Mouse (Mus musculus): ENCODE results near the gene Hrc. TPM values are rescaled to one million over a fixed set of nuclear protein-coding genes. Genes with fewer than 3 reads are reported as not detected.

Gene Hrc
- polyA plus RNA-seq, 1 experiment from 2014 or later: 0.42 TPM

DNA sequence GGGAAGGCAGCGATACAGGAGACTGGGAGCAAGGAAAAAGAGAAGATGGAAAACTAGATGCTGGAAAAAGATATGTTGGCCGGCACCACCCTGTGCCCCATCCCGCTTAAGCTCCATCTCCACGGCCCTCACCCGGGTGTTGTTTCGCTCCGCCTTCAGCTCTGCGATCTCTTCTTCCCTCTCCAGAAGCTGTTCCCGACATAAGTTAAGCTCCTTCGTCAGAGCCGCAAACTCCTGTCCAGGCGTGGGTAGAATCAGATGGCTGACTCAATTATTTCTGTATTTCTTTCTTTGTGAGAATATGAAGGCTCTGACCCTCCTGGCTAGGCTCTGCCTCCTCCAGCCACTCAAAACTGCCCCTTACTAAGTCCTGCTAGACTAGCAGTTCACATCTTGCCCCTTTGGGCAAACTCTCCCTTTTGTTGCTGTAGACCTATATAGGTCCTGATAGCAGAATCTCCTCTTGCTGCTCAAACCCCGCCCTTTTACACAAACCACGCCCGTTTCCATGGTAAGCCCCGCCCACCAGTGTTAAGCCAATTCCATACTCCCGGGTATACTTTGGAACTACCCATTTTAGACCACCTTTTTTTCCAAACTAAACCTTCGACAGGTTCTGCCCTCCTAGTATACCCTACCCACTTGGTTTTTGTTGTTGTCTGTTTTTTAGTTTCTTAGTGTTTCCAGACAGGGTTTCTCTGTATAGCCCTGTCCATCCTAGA lies 25.5 kb downstream of the Hrc start:
- Histone ChIP-seq H3K27ac (no peak overlapping the region), H3K36me3 (peaks cover 21% of the 10 kb centered on the region), H3K4me3 (peak overlapping the region; percentile 64; the same call in 1 of the 2 replicates), H3K4me1 (replicated peaks) (peaks cover 29% of the 10 kb centered on the region), H3K9me3 (no peaks in the 10 kb centered on the region), H3K27me3 (ENCODE audit: insufficient read depth, poor library complexity, severe bottlenecking) (peaks cover 67% of the 10 kb centered on the region)
- 53% methylated on average over 18 of the region's 18 CpGs for WGBS
- DNase-seq (ENCODE audit: low spot score): no peak

DNA sequence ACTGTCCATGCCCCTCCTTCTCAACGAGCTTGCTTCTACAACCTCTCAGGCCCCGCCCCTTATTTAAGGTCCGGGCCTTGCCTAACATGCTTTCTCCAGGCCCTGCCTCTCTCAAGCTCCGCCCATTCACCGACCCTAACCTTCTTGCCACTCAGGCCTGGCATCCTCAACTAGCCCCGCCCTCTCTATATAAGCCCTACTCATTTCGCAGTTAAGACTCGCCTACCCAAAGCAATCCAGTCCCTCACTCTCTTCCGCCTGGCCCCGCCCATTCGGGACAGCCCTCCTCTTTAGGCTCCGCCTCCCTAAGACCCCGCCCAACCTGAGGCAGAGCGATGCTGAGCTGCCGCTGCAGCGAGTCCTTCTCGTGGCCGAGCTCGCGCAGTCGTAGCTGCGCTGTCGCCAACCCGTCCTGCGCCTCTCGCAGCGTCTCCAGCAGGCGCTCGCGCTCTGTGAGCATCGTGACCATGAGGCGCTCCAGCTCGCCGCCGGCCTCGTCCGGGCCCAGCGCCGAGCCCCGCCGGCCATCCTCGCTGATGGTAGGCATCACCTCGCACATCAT lies 26.2 kb downstream of the Hrc start:
- DNase-seq (ENCODE audit: low spot score): peak; percentile 91
- H3K36me3 ChIP-seq: peaks cover 15% of the 10 kb centered on the region
- H3K4me3 ChIP-seq: peak overlapping the region; percentile 64
- H3K4me1 ChIP-seq (replicated peaks): peaks cover 33% of the 10 kb centered on the region
- under 1% methylated on average over 43 of the region's 43 CpGs for WGBS
- H3K27me3 ChIP-seq (ENCODE audit: insufficient read depth, poor library complexity, severe bottlenecking): peaks cover 67% of the 10 kb centered on the region
- H3K27ac ChIP-seq: peak overlapping the region; percentile 85
- H3K9me3 ChIP-seq: no peaks in the 10 kb centered on the region

DNA sequence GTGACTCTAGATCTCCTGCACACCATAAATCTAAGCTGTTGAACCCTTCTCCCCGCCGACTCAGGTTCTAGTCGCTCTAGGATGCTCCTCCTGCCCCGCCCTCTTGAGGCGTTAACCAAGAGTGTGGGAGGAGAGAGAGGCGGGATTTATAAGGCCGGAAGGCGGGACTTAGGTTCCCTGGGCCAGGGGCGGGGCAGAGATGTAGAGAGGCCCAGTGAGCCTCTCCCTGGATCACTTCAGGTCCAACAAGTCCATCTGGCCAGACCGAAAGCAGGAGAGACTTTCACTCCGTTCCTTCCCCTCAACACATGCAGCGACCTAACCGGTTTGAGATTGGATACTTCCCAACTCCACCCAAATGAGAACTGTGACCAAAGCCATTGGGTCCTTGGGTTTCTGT lies 27.7 kb downstream of the Hrc start:
- Histone ChIP-seq H3K27ac (no peak overlapping the region), H3K4me3 (peak overlapping the region; percentile 64), H3K36me3 (peaks cover 2% of the 10 kb centered on the region), H3K9me3 (no peaks in the 10 kb centered on the region), H3K4me1 (replicated peaks) (peaks cover 42% of the 10 kb centered on the region), H3K27me3 (ENCODE audit: insufficient read depth, poor library complexity, severe bottlenecking) (peaks cover 71% of the 10 kb centered on the region)
- 4% methylated on average over 13 of the region's 13 CpGs for WGBS
- DNase-seq (ENCODE audit: low spot score): peak; percentile 46

DNA sequence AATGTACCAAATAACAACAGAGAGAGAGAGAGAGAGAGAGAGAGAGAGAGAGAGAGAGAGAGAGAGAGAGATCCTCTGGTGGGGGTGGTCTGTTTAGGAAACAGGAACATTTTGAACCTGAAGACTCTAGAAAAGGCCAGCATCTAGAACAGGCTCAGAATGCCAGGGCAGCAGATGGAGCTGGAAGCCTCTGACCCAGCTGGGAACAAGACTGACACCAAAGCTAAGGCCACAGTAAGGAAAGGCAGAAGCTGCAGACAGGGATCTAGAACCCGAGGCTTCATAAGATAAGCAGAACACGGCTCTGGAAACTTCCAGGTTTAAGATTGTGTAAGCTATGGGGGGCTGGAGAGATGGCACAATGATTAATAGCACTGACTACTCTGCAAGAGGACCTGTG lies 28.9 kb downstream of the Hrc start:
- Histone ChIP-seq H3K4me1 (replicated peaks) (peaks cover 48% of the 10 kb centered on the region), H3K4me3 (no peak overlapping the region), H3K36me3 (no peaks in the 10 kb centered on the region; the same call in 1 of the 2 replicates), H3K27me3 (ENCODE audit: insufficient read depth, poor library complexity, severe bottlenecking) (peaks cover 83% of the 10 kb centered on the region), H3K9me3 (no peaks in the 10 kb centered on the region), H3K27ac (no peak overlapping the region)
- WGBS: 87% methylated on average over 2 of the region's 2 CpGs
- DNase-seq (ENCODE audit: low spot score): no peak

GRCm38 (mm10) chr7:45365742-45366651 lies 30.9 kb downstream of the Hrc start:
- 4% methylated on average over 35 of the region's 35 CpGs for WGBS
- peaks cover 85% of the 10 kb centered on the region for H3K27me3 ChIP-seq (ENCODE audit: insufficient read depth, poor library complexity, severe bottlenecking)
- peak; percentile 60 for DNase-seq (ENCODE audit: low spot score)
- H3K36me3 ChIP-seq: no peaks in the 10 kb centered on the region
- H3K9me3 ChIP-seq: no peaks in the 10 kb centered on the region
- peak overlapping the region; percentile 88 for H3K27ac ChIP-seq
- H3K4me3 ChIP-seq: peak overlapping the region; percentile 85
- H3K4me1 ChIP-seq (replicated peaks): peaks cover 62% of the 10 kb centered on the region

DNA sequence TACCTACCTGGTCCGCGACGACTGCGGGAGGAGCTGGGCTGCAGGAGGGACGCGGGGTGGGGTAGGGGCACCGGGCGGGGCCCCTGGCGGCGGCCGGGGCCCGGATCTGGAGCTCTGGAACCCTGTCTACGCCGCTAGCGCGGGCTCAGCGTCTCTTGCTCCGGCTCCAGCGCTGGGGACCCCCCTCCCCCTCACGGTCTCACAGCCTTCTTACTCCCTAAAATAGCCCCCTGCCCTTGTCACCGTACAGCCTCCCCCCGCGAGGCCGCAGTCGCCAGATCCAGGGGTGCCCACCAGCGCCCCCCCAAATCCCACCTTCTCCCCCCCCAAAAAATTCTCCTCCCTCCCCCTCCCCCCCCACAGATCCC lies 31.5 kb downstream of the Hrc start, which contains the start of gene Ppfia3:
Ppfia3 (minus strand) TSS at position 368 of the 368 bp plus-strand sequence.
- no peaks in the 10 kb centered on the region for H3K36me3 ChIP-seq
- H3K27ac ChIP-seq: peak within 1 kb of the TSS; percentile 88
- peak within 1 kb of the TSS; percentile 85 for H3K4me3 ChIP-seq
- peaks cover 62% of the 10 kb centered on the region for H3K4me1 ChIP-seq (replicated peaks)
- H3K27me3 ChIP-seq (ENCODE audit: insufficient read depth, poor library complexity, severe bottlenecking): peaks cover 78% of the 10 kb centered on the region
- DNase-seq (ENCODE audit: low spot score): no peak
- under 1% methylated on average over 26 of the region's 26 CpGs for WGBS
- no peaks in the 10 kb centered on the region for H3K9me3 ChIP-seq

DNA sequence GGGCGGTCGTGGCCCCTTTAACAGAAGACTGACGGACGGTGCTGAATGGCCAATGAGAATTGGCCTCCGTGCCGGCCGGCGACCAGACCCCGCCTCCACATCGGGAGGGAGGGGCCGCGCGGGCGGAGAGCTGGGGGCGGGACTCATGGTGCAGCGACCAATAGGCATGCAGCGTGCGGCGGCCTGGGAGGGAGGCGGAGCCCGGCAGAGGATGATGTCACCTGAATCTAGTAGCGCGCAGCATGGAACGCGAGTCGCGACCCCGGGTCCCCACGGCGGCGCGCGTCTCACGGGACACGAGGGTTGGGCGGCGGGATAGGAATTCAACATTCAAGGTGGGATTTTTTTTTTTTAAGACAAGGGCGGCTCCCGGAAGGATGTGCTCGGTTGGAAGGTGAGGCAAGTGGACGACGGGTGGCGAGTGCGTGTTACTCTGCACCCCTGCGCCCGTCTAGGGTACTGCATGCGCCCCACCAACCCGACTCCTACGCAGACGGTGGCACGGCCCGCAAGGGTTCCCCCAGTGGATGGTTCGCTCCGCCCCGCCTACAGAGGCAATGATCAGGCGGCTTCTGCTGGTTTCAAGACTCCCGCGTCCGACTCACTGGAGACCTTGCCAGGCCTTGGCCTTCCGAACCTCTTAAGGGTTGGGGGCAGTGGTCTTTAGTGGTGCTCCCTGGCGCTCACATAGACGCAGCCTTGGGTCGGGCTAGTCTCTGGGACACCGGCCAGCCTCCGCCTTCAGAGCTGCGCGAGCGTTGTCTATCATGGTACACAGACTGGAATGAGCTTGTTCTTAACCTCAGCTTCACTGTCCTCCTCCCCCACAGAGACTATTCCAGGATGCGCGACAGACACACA lies 32.2 kb downstream of the Hrc start:
- Histone ChIP-seq H3K27me3 (ENCODE audit: insufficient read depth, poor library complexity, severe bottlenecking) (peaks cover 72% of the 10 kb centered on the region), H3K4me1 (replicated peaks) (peaks cover 57% of the 10 kb centered on the region), H3K4me3 (peak overlapping the region; percentile 85), H3K9me3 (no peaks in the 10 kb centered on the region), H3K36me3 (peaks cover 4% of the 10 kb centered on the region), H3K27ac (peak overlapping the region; percentile 88)
- DNase-seq (ENCODE audit: low spot score): peak; percentile 98
- under 1% methylated on average over 70 of the region's 70 CpGs for WGBS

DNA sequence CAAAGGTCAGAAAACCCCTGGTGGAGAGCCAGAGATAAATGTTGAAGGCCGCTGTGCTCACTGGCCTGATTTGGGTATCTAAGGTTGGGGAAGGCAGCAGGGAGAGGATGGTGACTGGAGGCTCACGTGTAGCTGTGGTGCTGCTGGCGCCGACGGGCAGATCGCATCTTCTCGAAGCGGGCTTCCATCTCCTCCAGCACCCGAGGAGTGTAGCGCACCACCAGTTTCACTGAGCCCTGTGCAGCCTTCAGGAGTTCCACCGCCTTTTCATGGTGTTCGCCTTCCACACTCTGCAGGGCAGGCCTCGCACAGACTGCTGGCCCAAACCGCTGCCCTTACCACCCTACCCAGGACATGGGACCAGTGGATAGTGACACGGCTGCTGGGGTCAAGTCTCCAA lies 33.1 kb downstream of the Hrc start:
- peak overlapping the region; percentile 88 for H3K27ac ChIP-seq
- no peaks in the 10 kb centered on the region for H3K9me3 ChIP-seq
- 79% methylated on average over 15 of the region's 15 CpGs for WGBS
- peaks cover 13% of the 10 kb centered on the region for H3K36me3 ChIP-seq
- peaks cover 63% of the 10 kb centered on the region for H3K27me3 ChIP-seq (ENCODE audit: insufficient read depth, poor library complexity, severe bottlenecking)
- DNase-seq (ENCODE audit: low spot score): no peak
- peak overlapping the region; percentile 85 for H3K4me3 ChIP-seq
- H3K4me1 ChIP-seq (replicated peaks): peaks cover 49% of the 10 kb centered on the region

GRCm38 (mm10) chr7:45369022-45369745 lies 34.1 kb downstream of the Hrc start:
- H3K36me3 ChIP-seq: peaks cover 23% of the 10 kb centered on the region
- no peaks in the 10 kb centered on the region for H3K9me3 ChIP-seq
- peaks cover 49% of the 10 kb centered on the region for H3K4me1 ChIP-seq (replicated peaks)
- H3K4me3 ChIP-seq: no peak overlapping the region
- 78% methylated on average over 16 of the region's 16 CpGs for WGBS
- peaks cover 53% of the 10 kb centered on the region for H3K27me3 ChIP-seq (ENCODE audit: insufficient read depth, poor library complexity, severe bottlenecking)
- no peak overlapping the region for H3K27ac ChIP-seq
- no peak for DNase-seq (ENCODE audit: low spot score)

- Histone ChIP-seq H3K4me1 (replicated peaks) (peaks cover 49% of the 10 kb centered on the region), H3K9me3 (no peaks in the 10 kb centered on the region), H3K36me3 (peaks cover 31% of the 10 kb centered on the region), H3K27me3 (ENCODE audit: insufficient read depth, poor library complexity, severe bottlenecking) (peaks cover 45% of the 10 kb centered on the region), H3K27ac (peak overlapping the region; percentile 59; the same call in 1 of the 2 replicates), H3K4me3 (peak overlapping the region; percentile 63)
- no peak for DNase-seq (ENCODE audit: low spot score)
- WGBS: 9% methylated on average over 52 of the region's 52 CpGs
These were observed 34.9 kb downstream of the Hrc start for GRCm38 (mm10) chr7:45369836-45370474.
